Mouse (Mus musculus) cerebellum, postnatal 4 days (tissue): ENCODE measurements around the gene Csrnp1.

Experiments
- DNase-seq, 2 experiments: peaks; one replicate each; pipeline ENCODE4 v3.0.0; 2022; ENCODE audit warnings: low spot score in 2 of 2, mixed read lengths in 1 of 2

The Csrnp1 gene

GRCm38 (mm10) chr9:119948804-119949203 lies 35.7 kb downstream of the Csrnp1 start:
- no peak for DNase-seq

- DNase-seq = no peak
Measured at GRCm38 (mm10) chr9:119945173-119945900, 39.1 kb downstream of the Csrnp1 start.

- no peak for DNase-seq
Measured at GRCm38 (mm10) chr9:119943326-119943725, 41.1 kb downstream of the Csrnp1 start.

- DNase-seq = no peak
Measured at GRCm38 (mm10) chr9:119941861-119942260, 42.6 kb downstream of the Csrnp1 start.

DNA sequence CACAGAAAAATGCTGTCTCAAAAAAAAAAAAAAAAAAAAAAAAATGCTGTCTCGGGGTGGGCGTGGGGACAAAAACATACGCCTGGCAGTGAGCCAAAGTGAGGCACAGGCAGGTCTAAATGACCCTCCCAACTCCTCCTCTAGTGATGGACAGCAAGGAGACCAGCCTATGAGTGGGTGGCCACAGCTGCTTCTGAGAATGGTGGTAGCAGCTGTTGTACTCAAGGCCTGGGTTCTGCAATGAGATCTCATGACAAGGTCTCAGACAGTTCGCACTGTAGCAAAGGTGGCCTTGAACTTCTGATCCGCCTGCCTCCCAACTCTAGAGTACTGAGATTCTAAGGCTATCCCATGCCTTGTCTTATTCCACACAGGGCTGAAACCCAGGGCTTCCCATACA lies 43.1 kb downstream of the Csrnp1 start:
- DNase-seq = no peak

DNA sequence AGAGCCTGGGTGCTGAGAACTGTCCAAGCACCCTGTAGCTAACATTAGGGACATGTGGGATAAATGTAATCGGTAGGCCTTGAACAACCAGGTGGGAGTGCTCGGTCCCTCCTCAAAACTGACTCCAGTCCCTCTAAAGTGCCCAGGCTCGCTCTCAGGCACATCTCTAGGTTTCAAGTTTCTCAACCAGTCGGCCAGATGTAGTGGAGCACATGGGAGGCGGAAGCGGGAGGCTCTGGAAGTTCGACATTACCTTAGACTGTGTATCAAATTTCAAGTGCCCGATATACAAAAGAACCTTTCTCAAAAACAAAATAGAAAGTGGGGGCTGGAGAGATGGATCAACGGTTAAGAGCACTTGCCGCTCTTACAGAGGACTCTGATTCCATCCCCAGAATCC lies 44.8 kb downstream of the Csrnp1 start:
- DNase-seq = no peak

GRCm38 (mm10) chr9:119938496-119938895 lies 46.0 kb downstream of the Csrnp1 start:
- DNase-seq = no peak

GRCm38 (mm10) chr9:119937005-119937773 lies 47.3 kb downstream of the Csrnp1 start, which contains the start of the genes Gorasp1 and Ttc21a:
TSS of gene Gorasp1 (minus strand) at chr9:119937565.
TSS of gene Ttc21a (plus strand) at chr9:119937606.
- peak; percentile 87 to 95 for DNase-seq

- DNase-seq = no peak
Measured at GRCm38 (mm10) chr9:119933675-119934074, 50.8 kb downstream of the Csrnp1 start.

DNA sequence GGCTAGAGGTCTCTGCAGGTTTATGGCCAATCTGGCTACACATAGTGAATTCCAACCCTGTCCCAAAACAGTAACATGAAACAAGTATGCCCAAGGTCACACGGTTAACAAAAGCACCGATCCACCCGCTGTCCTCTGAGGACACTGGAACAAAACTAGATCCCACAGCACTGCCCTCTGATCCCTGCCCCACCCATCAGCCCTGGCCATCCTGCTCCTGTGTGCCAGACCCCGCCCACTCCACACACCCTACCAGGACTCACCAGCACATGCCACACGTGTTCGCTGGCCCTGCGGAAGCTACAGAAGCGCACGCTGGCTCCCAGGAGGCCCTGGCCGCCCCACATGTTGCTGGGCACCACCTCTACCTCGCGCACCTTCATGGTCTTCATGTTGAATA lies 52.1 kb downstream of the Csrnp1 start:
- DNase-seq = no peak

DNA sequence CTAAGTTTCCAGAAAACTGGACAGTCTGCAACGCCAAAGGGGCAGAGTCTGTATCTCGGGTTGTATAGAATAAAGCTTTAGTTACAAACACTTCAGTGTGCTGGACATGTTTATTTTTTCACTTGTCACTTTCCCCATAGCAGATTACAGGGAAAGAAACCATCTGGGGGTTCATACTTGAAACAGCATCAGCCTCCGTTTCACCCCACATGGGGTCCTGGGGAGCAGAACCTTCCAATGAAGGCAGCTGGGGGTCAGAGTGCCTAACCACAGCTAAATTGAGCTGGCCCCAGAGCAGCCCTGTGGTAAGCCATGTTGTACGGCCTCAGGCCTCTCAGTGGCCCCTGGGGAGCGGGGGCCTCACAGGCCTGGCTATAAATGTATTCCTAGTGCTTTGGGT lies 58.0 kb downstream of the Csrnp1 start:
- DNase-seq = no peak

DNA sequence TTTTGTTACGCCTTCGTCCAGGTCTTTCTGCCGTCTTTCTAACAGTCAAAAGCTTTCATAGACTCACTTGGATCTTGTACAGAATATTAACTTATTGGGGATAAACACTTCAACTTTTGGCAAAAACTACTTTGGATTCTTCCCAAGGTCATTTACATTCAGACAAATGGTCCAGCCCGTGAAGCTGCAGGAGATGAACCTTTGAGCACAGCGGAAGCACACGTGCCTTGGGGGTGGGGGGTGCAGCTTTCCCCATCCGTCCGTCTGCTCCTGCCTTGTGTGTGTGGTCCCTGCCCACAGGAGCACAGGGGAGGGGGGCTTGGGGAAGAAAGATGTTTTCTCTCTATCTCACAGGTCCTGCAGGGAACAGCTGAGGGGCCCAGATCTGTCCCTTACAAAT lies 58.7 kb downstream of the Csrnp1 start:
- no peak for DNase-seq

GRCm38 (mm10) chr9:119925120-119925657 lies 59.3 kb downstream of the Csrnp1 start:
- no peak for DNase-seq

DNA sequence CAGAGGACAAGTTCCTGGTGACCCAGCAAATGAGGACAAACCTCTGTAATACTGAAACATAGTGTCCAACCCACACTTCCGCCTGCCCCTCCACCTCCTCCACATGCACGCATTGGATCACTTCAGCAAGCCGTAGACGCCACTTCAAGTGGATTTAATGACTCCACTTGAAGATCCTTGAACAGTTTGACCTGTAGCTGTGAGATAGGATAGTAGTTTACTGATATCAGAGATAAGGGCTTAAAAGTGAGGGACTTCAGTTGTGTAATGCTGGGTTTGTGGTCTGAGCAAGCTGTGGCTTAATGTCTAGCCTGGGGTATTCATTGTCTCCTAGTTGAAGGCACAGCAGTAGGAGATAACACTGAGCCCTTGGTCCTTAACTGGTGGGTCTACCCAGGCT lies 61.0 kb downstream of the Csrnp1 start:
- no peak for DNase-seq
